Mouse (Mus musculus) bone marrow, adult 2 months (tissue): ENCODE measurements around the gene Selenos.

Source experiments
- CTCF ChIP-seq: fragments of 200-500 bp; IDR thresholded peaks from 2 replicates; pipeline ENCODE4 v1.5.1; 2011; ENCODE audit warnings: low read length, control low read depth; ENCODE audit not compliant: control insufficient read depth, insufficient read depth
- POLR2A ChIP-seq: fragments of 200-500 bp; IDR thresholded peaks from 2 replicates; pipeline ENCODE4 v1.6.1; 2011; ENCODE audit warnings: low read depth, mild to moderate bottlenecking, control low read depth, low read length, borderline replicate concordance; ENCODE audit not compliant: control insufficient read depth

DNA sequence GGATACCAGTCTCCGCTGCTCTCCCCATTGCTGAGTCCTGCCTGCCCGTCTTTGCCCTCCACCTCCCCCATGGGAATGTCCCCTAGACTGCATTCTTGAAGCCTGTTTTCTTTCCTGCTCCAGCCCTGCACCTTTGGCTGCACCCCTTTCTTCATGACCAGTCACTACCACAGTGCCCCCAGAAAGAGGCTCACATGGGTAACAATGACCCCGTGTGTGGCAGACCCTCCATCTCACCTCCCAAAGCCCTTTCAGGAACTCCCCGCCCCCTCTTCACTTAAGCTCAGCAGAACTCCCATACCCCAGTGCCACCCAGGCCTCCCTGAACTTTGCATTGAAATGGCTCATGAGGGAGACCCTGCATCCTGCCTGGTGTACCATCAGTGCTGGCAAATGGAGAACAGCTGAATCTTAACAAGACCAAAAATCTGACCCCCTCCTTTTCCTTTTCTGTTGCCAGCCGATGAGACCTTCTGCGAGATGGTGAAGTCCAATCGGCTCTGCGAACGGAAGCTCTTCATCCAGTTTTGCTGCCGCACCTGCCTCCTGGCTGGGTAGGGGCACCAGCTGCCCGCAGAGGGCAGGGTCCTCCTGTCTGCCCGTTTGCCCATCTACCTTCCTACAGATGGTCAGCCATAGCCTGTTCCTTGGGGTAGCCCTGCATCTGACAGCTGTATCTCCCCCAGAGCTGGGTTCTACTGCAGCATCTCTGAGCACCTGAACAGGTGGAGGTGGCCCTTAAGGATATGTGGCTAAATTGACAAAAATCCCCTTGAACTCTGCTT is 30.8 kb upstream of the Selenos start:
- TF ChIP-seq CTCF (no peak), POLR2A (no peak)
